Mouse (Mus musculus) gastrocnemius, adult 2 months (tissue): ENCODE data around the gene Plcl2. TPM values are rescaled to one million over a fixed set of nuclear protein-coding genes. Genes with fewer than 3 reads are reported as not detected.
"Not testable (repeated sequence)": the region's sequence is repeated elsewhere in the genome, so short reads cannot be mapped to it uniquely, and the experiment has no call there.

Source experiments
- DNase-seq: peaks from one replicate; pipeline ENCODE4 v3.0.0; 2022
- H3K27ac ChIP-seq: fragments of 200-600 bp; 2 replicates; pipeline ENCODE4 v1.8.1; 2022; ENCODE audit warnings: mild to moderate bottlenecking
- H3K4me3 ChIP-seq: fragments of 200-600 bp; 2 replicates; pipeline ENCODE4 v1.8.1; 2022; ENCODE audit warnings: mild to moderate bottlenecking, moderate library complexity
- CTCF ChIP-seq: fragments of 200-600 bp; IDR thresholded peaks from 2 replicates; pipeline ENCODE4 v1.8.1; 2022; ENCODE audit warnings: antibody characterized with exemption, mild to moderate bottlenecking, moderate library complexity
- intact Hi-C: fragments of 180-260 bp; cut with DNase I; formaldehyde crosslinking; loops from one replicate; pipeline ENCODE4 v1.15.1; 2025
- total RNA-seq, 2 experiments: library from RNA; stranded (reverse); gene quantifications; 2 replicates each; pipeline ENCODE4 v1.2.3; 2021

Plcl2 gene
- total RNA-seq, 2 experiments from 2014 or later, result 31.0 to 37.2 TPM

DNA sequence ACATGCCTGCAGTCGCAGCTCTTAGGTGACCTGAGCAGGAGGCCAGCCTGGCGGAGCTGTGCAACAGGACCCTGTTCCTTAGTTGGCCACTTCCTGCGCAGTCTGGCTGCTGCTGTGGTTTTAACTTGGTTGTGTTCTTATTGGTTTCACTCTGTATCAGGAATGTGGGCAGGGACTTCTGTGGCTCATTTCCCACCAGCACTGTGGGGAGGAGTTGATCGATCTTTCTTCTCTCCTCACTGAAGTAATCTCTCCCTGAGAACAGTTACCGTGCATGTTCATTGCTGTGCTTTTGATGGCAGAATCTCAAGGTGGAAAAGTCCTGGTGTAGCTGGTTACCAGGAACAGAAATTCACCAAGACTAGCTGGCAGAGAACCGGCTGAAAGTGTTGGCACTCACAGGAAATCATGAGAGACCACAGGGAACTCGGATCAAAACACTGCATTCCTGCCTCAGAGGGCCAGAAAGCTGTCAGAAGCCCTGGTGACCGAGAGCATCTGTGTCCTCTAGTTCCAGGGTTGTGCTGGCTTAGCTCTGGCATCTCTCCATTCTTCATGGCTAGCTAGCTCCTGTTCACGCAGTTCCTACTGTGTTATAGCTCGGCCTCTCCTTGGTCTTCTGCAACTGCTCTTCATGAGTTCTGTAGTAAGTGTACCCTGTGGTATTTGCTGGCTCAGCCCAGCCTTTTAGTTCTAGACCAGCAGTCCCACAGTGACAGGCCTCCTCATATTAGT is 168.9 kb downstream of the Plcl2 start:
- Histone ChIP-seq H3K4me3 (peak overlapping the region; percentile 52), H3K27ac (peak overlapping the region; percentile 89)
- intact Hi-C loops, result no loop called here
- TF ChIP-seq CTCF, result no peak
- DNase-seq, result peak; percentile 75

DNA sequence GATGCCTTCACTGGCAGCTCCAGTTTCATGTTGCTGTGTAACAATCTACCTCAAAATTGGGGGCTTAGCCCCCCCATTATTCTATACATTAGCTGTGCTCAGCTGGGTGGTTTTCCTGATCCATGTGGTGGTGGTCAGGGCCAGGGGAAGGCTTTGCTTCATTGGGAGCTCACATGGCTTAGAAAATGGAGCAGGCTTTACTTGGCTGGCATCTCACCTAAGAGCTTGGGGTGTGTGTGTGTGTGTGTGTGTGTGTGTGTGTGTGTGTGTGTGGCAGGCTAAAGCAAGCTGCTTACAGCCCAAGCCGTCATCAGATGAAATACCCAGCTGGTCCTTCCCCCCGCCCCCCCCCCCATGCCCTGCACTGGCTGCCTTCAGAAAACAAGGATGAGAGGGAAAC is 169.5 kb downstream of the Plcl2 start:
- intact Hi-C loops, result no loop called here

DNA sequence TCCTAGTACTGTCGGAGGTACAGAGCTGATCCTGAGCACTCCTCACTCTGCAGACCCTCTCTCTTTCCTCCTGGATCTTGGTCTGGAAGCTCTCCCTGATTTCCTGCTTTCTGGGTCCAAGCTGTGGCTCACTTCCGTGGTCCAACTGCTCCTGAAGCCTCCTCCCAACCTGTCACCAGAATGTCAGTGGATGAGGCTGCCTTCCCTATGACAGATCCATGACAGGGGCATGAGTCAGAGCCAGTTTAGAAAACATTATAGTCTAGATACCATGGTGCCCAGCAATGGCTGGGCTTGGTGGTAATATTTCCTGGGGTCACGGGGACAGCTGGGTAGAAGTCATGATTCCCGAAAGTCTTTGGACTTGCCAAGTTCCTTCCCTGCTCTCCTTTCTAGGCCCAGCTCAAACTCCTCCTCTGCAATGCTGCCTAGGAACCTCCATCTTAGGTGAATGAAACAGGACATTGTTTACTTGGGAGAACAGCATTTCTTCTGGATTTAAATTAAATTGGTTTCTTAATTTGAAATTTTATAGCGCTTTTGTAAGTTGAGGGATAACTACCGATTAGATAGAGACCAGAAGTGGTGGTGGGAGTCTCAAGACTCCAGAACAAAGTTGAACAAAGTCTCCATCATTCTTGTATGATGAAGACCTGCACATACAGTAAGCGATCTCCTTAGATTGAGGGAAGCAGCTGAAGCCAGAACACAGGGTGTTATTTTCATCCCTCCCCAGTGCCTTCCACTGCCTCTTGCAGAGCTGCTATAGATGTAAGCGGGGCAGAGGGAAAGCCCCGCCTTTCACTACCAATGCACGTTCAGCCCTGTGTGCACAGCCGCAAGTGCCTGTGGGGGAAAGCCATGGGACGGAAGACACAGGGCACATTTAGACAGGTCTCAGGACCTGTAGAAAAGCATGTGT is 170.7 kb downstream of the Plcl2 start:
- Histone ChIP-seq H3K4me3 (no peak overlapping the region), H3K27ac (peak overlapping the region; percentile 89)
- TF ChIP-seq CTCF, result no peak
- no peak for DNase-seq
- intact Hi-C loops, result loop anchor here (5.0 kb wide), 1 partner anchor 72 kb away; no protein-coding TSS in a partner anchor

More for the DNA sequence above, 169.5 kb downstream of the Plcl2 start:
- Histone ChIP-seq H3K4me3 (no peak overlapping the region; the same call in 1 of the 2 replicates), H3K27ac (peak overlapping the region; percentile 89)
- DNase-seq, result peak; percentile 38
- TF ChIP-seq CTCF, result no peak

DNA sequence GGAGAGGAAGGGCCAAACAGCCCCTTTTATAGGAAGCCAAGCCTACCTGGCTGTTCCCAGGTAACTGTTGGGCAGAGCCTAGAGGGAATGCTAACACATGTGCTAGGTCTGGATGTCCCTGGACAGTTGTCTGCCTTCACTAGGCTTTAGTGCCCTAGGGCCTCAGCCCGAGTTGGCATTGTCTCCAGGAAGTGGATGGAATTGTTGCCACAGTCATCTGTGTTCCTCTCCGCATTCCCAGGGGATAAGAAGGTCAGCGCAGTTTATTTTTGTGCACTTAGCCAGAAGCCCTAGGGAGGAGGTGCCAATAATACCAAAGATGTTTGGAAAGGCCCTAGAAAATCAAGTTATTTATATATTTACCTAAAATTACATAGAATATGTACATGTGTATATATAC is 173.5 kb downstream of the Plcl2 start:
- intact Hi-C loops, result loop anchor here (5.0 kb wide), 1 partner anchor 70 kb away; no protein-coding TSS in a partner anchor
- no peak overlapping the region for H3K4me3 ChIP-seq
- peak; percentile 65 for DNase-seq
- H3K27ac ChIP-seq, result peak overlapping the region; percentile 57
- no peak for TF ChIP-seq CTCF

DNA sequence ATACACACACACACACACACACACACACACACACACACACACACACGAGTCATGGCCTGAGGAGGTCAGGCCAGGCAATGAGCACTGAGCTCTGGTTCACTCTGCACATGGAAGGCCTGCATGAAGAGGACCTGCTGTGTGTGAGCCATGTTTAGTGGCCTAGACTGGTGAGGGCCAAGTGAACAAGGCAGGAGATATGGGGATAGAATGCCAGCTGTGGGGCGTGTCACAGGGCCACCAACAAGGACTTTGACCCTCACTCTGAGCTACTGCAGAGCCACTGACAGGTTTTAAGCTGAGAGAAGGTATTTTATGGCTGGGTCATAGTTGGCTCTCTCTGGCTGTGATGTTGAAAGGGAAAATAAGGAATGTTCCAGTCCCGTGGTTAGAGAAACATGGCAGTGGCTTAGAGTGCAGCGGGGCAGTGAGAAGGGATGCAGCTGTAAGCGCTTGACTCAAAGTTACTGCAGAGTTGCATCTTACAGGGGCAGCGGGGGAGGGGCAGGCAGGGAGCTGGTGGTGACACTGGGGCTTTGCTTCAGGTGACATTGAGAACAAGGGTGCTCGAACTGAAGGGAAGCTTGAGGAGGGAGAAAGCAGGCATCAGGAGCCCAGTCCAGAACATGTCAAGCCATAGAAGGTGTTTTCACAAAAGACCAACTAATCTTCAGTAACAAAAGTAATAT is 175.9 kb downstream of the Plcl2 start:
- no peak overlapping the region for H3K4me3 ChIP-seq
- H3K27ac ChIP-seq, result no peak overlapping the region
- intact Hi-C loops, result loop anchor here (5.0 kb wide), 1 partner anchor 67 kb away; no protein-coding TSS in a partner anchor
- TF ChIP-seq CTCF, result no peak
- DNase-seq, result peak; percentile 38

DNA sequence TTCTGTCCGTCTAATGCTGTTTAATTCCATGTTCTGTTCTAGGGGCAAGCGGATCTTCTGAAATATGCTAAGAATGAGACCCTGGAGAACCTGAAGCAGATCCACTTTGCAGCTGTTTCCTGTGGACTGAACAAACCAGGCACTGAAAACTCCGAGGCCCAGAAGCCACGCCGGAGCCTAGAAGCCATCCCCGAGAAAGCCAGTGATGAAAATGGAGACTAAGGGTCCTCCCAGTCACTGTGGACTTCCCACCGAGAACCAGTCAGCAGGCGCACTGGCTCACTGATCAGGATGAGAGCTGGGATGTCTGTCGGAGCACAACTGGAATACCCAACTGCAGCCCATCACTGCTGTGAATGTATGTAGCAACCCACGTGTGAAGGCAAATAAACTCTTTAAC is 178.5 kb downstream of the Plcl2 start:
- H3K4me3 ChIP-seq, result no peak overlapping the region
- peak overlapping the region; percentile 35 for H3K27ac ChIP-seq
- intact Hi-C loops, result no loop called here
- TF ChIP-seq CTCF, result no peak
- DNase-seq, result no peak

DNA sequence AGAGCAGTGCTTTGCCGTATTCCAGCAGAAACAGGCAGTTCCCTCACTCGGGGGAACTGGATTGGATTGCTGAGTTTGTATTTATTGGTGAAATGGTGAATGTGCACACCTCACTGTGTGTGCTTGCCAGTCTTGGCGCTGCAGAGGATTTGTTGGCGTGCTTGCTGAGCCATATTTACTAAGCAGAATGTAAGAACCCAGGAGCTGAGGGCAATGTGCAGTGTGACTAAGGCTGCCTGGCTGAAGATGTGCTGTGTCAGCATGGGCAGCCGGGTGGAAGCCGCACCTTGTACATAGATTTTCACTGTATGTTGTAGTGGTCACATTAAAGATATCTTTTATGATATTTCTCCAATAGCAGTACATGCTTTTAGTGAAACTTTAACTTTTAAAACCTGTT is 178.9 kb downstream of the Plcl2 start:
- intact Hi-C loops, result no loop called here
- Histone ChIP-seq H3K4me3 (no peak overlapping the region), H3K27ac (peak overlapping the region; percentile 1; the same call in 1 of the 2 replicates)
- peak; percentile 43 for DNase-seq
- no peak for TF ChIP-seq CTCF

DNA sequence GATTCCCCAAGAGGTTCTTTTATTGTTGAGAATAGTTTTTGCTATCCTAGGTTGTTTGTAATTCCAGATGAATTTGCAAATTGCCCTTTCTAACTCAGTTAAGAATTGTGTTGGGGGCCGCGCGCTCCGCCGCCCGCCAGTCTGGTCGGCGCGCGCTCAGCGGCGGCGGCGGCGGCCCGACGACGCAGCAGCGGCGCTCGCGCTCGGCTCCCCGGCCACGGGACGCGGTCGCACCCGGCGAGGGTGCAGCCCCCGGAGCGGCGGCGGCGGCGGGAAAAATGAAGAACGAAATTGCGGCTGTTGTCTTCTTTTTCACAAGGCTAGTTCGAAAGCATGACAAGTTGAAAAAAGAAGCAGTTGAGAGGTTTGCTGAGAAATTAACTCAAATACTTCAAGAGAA is 189.2 kb downstream of the Plcl2 start:
- intact Hi-C loops, H3K27ac ChIP-seq, DNase-seq: not testable (repeated sequence)
- peak overlapping the region; percentile 35; the same call in 1 of the 2 replicates for H3K4me3 ChIP-seq

DNA sequence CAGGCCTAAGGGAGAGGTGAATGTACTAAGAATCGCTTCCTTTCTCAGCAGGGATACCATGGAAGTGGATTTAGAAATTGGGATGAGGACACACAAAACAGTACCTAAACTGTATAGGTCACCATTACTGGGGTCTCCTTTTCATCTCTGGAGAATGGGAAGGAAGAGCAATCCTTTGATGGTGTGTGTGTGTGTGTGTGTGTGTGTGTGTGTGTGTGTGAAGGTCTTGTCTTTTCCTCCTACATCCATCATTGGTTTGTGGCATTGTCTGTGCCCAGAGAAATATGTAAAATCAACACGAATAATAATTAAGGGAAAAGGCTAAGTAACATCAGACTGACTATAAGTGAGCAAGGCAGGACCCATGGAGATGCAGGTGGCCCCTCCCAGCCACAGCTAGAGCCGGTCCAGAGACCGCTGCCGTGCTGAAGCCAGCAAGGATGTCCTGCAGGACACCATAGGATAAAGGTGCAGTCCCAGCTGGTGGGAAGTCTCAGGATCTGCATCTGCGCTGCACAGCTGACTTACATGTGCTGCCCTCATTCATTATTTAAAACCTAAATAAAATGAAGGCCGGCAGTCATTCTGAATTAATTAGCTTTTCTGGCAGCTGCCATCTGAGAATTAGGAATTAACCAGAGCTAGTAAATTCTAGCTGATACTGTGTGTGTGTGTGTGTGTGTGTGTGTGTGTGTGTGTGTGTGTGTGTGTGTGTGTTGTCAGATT is 201.5 kb downstream of the Plcl2 start:
- intact Hi-C loops, result no loop called here
- no peak overlapping the region for H3K4me3 ChIP-seq
- TF ChIP-seq CTCF, result no peak
- DNase-seq, result no peak
- no peak overlapping the region for H3K27ac ChIP-seq

DNA sequence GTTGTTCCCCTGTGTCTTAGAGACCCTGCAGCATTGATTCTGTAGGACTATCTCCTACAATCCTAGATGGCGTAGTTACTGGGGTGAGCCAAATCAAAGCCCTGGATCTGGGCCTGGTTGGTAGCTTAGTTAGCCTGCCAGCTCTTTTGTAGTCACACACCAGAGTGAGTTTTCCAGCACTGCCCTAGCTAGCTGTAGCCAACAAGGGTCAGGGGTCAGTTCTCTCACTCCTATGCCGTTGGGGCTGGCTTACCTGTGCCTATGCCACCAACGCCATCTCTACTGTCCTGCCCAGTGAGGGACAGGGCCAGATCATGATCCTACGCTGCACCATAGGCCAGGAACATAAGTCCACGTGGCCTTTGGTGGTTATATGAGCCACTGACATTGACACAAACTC is 208.4 kb downstream of the Plcl2 start:
- no peak for TF ChIP-seq CTCF
- DNase-seq, result no peak
- Histone ChIP-seq H3K4me3 (no peak overlapping the region), H3K27ac (no peak overlapping the region)
- intact Hi-C loops, result no loop called here

DNA sequence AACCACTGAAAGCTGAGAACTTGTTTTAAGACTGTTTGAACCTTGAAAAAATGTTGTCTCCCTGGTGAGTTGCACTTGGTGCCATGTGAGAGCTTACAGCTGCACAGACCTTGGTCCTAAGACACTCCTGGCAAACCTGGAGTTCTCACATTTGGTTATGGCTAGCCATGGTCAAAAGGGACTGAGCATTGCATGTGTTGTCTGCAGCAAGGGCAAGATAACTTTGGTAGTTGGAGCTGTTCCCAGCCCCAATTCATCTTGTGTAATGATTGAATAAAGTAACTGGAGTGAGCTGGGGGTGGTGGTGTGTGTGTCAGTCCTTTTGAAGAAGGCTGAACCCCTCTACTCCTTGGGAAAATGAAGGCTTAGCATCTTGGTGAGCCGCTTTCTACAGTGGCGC is 215.2 kb downstream of the Plcl2 start:
- TF ChIP-seq CTCF, result no peak
- no peak for DNase-seq
- H3K27ac ChIP-seq, result 0 out of 2 replicates have a peak overlapping the region, but pooled peaks have one; percentile 8
- intact Hi-C loops, result no loop called here
- no peak overlapping the region for H3K4me3 ChIP-seq

DNA sequence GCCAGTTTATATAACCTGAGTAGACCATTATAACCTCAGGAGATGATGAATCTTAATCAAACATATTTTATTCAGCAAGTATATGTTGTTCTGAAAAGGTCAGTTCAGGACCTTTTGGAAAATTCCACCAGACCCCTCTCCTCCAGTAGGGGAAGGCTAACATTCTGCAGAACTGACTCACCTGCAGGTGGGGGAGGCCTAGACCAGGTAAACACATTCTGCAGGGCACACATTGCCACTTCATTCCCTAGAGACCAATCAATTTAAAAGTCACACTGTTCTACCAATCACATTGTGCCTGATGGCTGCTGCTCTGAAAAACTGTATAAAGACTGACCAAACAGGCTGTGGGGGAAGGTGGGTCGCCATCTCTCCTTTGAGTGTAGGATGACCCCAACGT is 217.1 kb downstream of the Plcl2 start:
- intact Hi-C loops, result no loop called here
- H3K27ac ChIP-seq, result no peak overlapping the region
- no peak overlapping the region for H3K4me3 ChIP-seq
- no peak for TF ChIP-seq CTCF
- no peak for DNase-seq
